Mouse (Mus musculus) stomach, postnatal 0 days (tissue): ENCODE data around the gene Ldlrad3.

Source experiments
- CTCF ChIP-seq: IDR thresholded peaks from 2 replicates; pipeline ENCODE4 v1.5.1; 2016; ENCODE audit warnings: antibody characterized with exemption, low read depth, mild to moderate bottlenecking, moderate library complexity
- EP300 ChIP-seq: optimal IDR thresholded peaks from 2 replicates; pipeline ENCODE3; 2016; ENCODE audit warnings: antibody characterized with exemption

DNA sequence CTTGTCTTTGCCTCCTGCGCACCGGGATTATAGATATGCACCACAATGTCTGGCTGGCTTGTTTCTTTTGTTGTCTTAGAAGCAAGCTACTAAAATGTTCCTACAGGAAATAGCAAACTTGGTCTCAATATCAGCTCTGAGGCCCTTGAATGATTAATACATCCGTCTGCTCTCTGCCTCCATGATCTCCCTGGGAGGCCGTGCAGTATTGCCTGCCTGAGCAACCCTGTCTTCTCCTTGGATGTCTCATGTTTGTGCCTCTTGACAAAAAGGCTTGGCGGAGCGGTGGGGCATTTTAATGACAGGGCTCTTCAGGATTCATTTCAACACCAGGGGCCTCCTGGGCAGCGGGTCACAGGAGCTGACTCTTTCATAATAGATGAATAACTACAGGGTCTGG, 219.0 kb downstream of the Ldlrad3 start:
- TF ChIP-seq CTCF (no peak), EP300 (no peak)
